Comparison of ENCODE assay signal across 8 mouse cellular contexts in genomic region chr2:181680716-181681117, GRCm38 (mm10). TPM values are rescaled to one million over a fixed set of nuclear protein-coding genes. Genes with fewer than 3 reads are reported as not detected.
DNase-seq lines count a peak whose midpoint lies in the region; ATAC-seq and TF ChIP-seq lines count a peak whose summit lies in the region.

No protein-coding gene starts in this region.

- TF ChIP-seq POLR2A in testis, adult 2 months (IDR thresholded peaks at IDR 0.05; ENCODE audit: control insufficient read depth, low read depth, low read length), result no peak

- no peak for TF ChIP-seq CTCF in testis, adult 2 months (IDR thresholded peaks at IDR 0.05; ENCODE audit: control insufficient read depth, insufficient read depth, insufficient replicate concordance, low read depth, low read length)
- no peak for TF ChIP-seq CTCF in heart, postnatal 0 days (IDR thresholded peaks at IDR 0.05; ENCODE audit: low read depth)

- peak overlapping the region; percentile 97 for H3K4me3 ChIP-seq in testis, adult 2 months (ENCODE audit: control insufficient read depth, low read depth, low read length)
- peak overlapping the region; percentile 68 for H3K4me3 ChIP-seq in heart, postnatal 0 days (ENCODE audit: low read depth, low read length)
- peak overlapping the region; percentile 65 for H3K4me3 ChIP-seq in liver, embryonic 16.5 days (ENCODE audit: low read depth, low read length)

- 17% methylated on average over 7 of the region's 7 CpGs for WGBS in heart, postnatal 0 days
- 14% methylated on average over 7 of the region's 7 CpGs for WGBS in liver, embryonic 16.5 days (ENCODE audit: insufficient replicate concordance)

- no peak for TF ChIP-seq EP300 in heart, postnatal 0 days (IDR thresholded peaks at IDR 0.05; ENCODE audit: low read depth)

- H3K4me2 ChIP-seq in heart, postnatal 0 days (ENCODE audit: low read depth, low read length), result peak overlapping the region; percentile 97
- H3K4me2 ChIP-seq in liver, embryonic 16.5 days (ENCODE audit: low read depth, low read length), result peak overlapping the region; percentile 73

- peaks cover 3% of the 10 kb centered on the region for H3K4me1 ChIP-seq in testis, adult 2 months (ENCODE audit: control insufficient read depth, insufficient read depth, low read length)
- H3K4me1 ChIP-seq in heart, postnatal 0 days (ENCODE audit: control insufficient read depth, insufficient read depth), result peaks cover 5% of the 10 kb centered on the region; the same call in 1 of the 2 replicates
- peaks cover 6% of the 10 kb centered on the region for H3K4me1 ChIP-seq in liver, embryonic 16.5 days (ENCODE audit: control insufficient read depth, low read depth, low read length)

- no peaks in the 10 kb centered on the region for H3K9me3 ChIP-seq in heart, postnatal 0 days (replicated peaks; ENCODE audit: control insufficient read depth, low read length)
- no peaks in the 10 kb centered on the region for H3K9me3 ChIP-seq in liver, embryonic 16.5 days (replicated peaks; ENCODE audit: control insufficient read depth, low read length)

- H3K36me3 ChIP-seq in testis, adult 2 months (ENCODE audit: control insufficient read depth, insufficient read depth, low read length), result no peaks in the 10 kb centered on the region
- 0 out of 2 replicates have a peak, but pooled peaks cover under 1% of the 10 kb centered on the region for H3K36me3 ChIP-seq in heart, postnatal 0 days (replicated peaks; ENCODE audit: control insufficient read depth, insufficient read depth, low read length)
- no peaks in the 10 kb centered on the region for H3K36me3 ChIP-seq in liver, embryonic 16.5 days (ENCODE audit: control insufficient read depth, insufficient read depth)

- no peaks in the 10 kb centered on the region for H3K27me3 ChIP-seq in testis, adult 2 months (ENCODE audit: control insufficient read depth, insufficient read depth, low read length)
- H3K27me3 ChIP-seq in heart, postnatal 0 days (ENCODE audit: control insufficient read depth, insufficient read depth, low read length), result no peaks in the 10 kb centered on the region
- H3K27me3 ChIP-seq in liver, embryonic 16.5 days (ENCODE audit: control insufficient read depth, insufficient read depth, low read depth, low read length), result peaks cover 10% of the 10 kb centered on the region; the same call in 1 of the 2 replicates

- peak; percentile 36 for DNase-seq in embryo, embryonic 10 days (ENCODE audit: low spot score)
- no peak for DNase-seq in embryo, embryonic 10.5 days (ENCODE audit: low spot score)
- DNase-seq in testis, postnatal 14 days (ENCODE audit: low spot score), result no peak
- no peak for DNase-seq in heart, postnatal 0 days (ENCODE audit: low spot score)
- DNase-seq in ovary, postnatal 10 days (ENCODE audit: low spot score), result no peak
- no peak for DNase-seq in gastrocnemius, adult 18-20 months (ENCODE audit: low spot score)

- H3K27ac ChIP-seq in testis, adult 2 months (ENCODE audit: control insufficient read depth, insufficient read depth, low read depth, low read length), result peak overlapping the region; percentile 95
- peak overlapping the region; percentile 56 for H3K27ac ChIP-seq in heart, postnatal 0 days (ENCODE audit: low read depth)
- H3K27ac ChIP-seq in liver, embryonic 16.5 days (ENCODE audit: low read length), result no peak overlapping the region

- peak; percentile 9; the same call in 1 of the 2 replicates for ATAC-seq in heart, postnatal 0 days (ENCODE audit: insufficient read depth, low read depth)
- 0 out of 2 replicates have a peak, but pooled peaks have one; percentile 9 for ATAC-seq in liver, embryonic 16.5 days (ENCODE audit: low read depth)

- peak overlapping the region; percentile 78 for H3K9ac ChIP-seq in heart, postnatal 0 days (replicated peaks; ENCODE audit: low read depth, low read length)
- H3K9ac ChIP-seq in liver, embryonic 16.5 days (ENCODE audit: low read depth, low read length), result peak overlapping the region; percentile 53

RNA-seq across cellular contexts. Expression of gene Tcea2, which starts 0.6 kb away (rescaled TPM):
- 577 and 632 TPM in 2 replicates for polyA plus RNA-seq in testis, adult 2 months (2012; rRNA removed)
- total RNA-seq in heart, postnatal 0 days (2014; rRNA removed; ENCODE audit: low replicate concordance), result 19.6 and 21.9 TPM in 2 replicates
- polyA plus RNA-seq in heart, postnatal 0 days (2015; fragmentation: Nextera tagmentation; extraction: Ambion mirVana), result 15.2 and 16.2 TPM in 2 replicates
- 1.9 TPM in 2 replicates for polyA plus RNA-seq in liver, embryonic 16.5 days (2015; fragmentation: Nextera tagmentation; extraction: Ambion mirVana)
- 1 to 10 TPM; 6.6 to 6.9 TPM for total RNA-seq in gastrocnemius, adult 18-20 months (2021)

RNA-seq across cellular contexts. Expression of gene Sox18, which starts 9.3 kb away (rescaled TPM):
- polyA plus RNA-seq in testis, adult 2 months (2012; rRNA removed), result 5.0 and 5.5 TPM in 2 replicates
- total RNA-seq in heart, postnatal 0 days (2014; rRNA removed; ENCODE audit: low replicate concordance), result 31.8 and 69.4 TPM in 2 replicates
- polyA plus RNA-seq in heart, postnatal 0 days (2015; fragmentation: Nextera tagmentation; extraction: Ambion mirVana), result 53.1 and 54.5 TPM in 2 replicates
- 6.9 TPM in 2 replicates for polyA plus RNA-seq in liver, embryonic 16.5 days (2015; fragmentation: Nextera tagmentation; extraction: Ambion mirVana)
- total RNA-seq in gastrocnemius, adult 18-20 months (2021), result 10 to 100 TPM in 1 of 2 experiments, 1 to 10 TPM in 1; 9.7 to 22.1 TPM

RNA-seq across cellular contexts. Expression of gene Rgs19, which starts 13.1 kb away (rescaled TPM):
- polyA plus RNA-seq in testis, adult 2 months (2012; rRNA removed), result 25.7 and 28.2 TPM in 2 replicates
- total RNA-seq in heart, postnatal 0 days (2014; rRNA removed; ENCODE audit: low replicate concordance), result 12.4 and 72.1 TPM in 2 replicates
- 13.2 and 16.4 TPM in 2 replicates for polyA plus RNA-seq in heart, postnatal 0 days (2015; fragmentation: Nextera tagmentation; extraction: Ambion mirVana)
- 19.0 and 19.7 TPM in 2 replicates for polyA plus RNA-seq in liver, embryonic 16.5 days (2015; fragmentation: Nextera tagmentation; extraction: Ambion mirVana)
- total RNA-seq in gastrocnemius, adult 18-20 months (2021), result 1 to 10 TPM; 2.4 to 4.3 TPM

RNA-seq across cellular contexts. Expression of gene Lkaaear1, which starts 17.5 kb away (rescaled TPM):
- 409 and 417 TPM in 2 replicates for polyA plus RNA-seq in testis, adult 2 months (2012; rRNA removed)
- total RNA-seq in heart, postnatal 0 days (2014; rRNA removed; ENCODE audit: low replicate concordance), result not detected in 2 replicates
- polyA plus RNA-seq in heart, postnatal 0 days (2015; fragmentation: Nextera tagmentation; extraction: Ambion mirVana), result not detected in 2 replicates
- polyA plus RNA-seq in liver, embryonic 16.5 days (2015; fragmentation: Nextera tagmentation; extraction: Ambion mirVana), result not detected in 2 replicates
- total RNA-seq in gastrocnemius, adult 18-20 months (2021), result not detected

RNA-seq across cellular contexts. Expression of gene Gm29797, which starts 23.9 kb away (rescaled TPM):
- polyA plus RNA-seq in testis, adult 2 months (2012; rRNA removed), result 0.16 TPM in 1 of 2 replicates, not detected in the other
- not detected in 2 replicates for total RNA-seq in heart, postnatal 0 days (2014; rRNA removed; ENCODE audit: low replicate concordance)
- polyA plus RNA-seq in heart, postnatal 0 days (2015; fragmentation: Nextera tagmentation; extraction: Ambion mirVana), result not detected in 2 replicates
- polyA plus RNA-seq in liver, embryonic 16.5 days (2015; fragmentation: Nextera tagmentation; extraction: Ambion mirVana), result 0.19 TPM in 1 of 2 replicates, not detected in the other
- not detected for total RNA-seq in gastrocnemius, adult 18-20 months (2021)

Comparison
In these comparisons a context has a peak if more than half of its experiments do, and no peak if none do; other contexts are left out.
1. RNA of gene Tcea2, which starts 0.6 kb away (polyA plus RNA-seq): 577 to 632 TPM in testis, adult 2 months; 15.2 to 16.2 TPM in heart, postnatal 0 days and 1.9 TPM in liver, embryonic 16.5 days; every median in the first group is over 10 times any median in the second.
2. Peak in every context shown above with its lines, with median percentiles within 50 percentile points of each other: H3K4me3 ChIP-seq.